Mouse (Mus musculus): Measurements from ENCODE around the gene Foxj1. TPM values are rescaled to one million over a fixed set of nuclear protein-coding genes. Genes with fewer than 3 reads are reported as not detected.

The Foxj1 gene
- total RNA-seq, 4 experiments from 2014 or later = not detected

GRCm38 (mm10) chr11:116306126-116306982 is 28.8 kb downstream of the Foxj1 start:
- peak; percentile 82 to 84 for DNase-seq (ENCODE audit: low spot score in 2 of 2)

- DNase-seq (ENCODE audit: low spot score in 2 of 2) = no peak
Observed at GRCm38 (mm10) chr11:116305423-116305822, 29.8 kb downstream of the Foxj1 start.

GRCm38 (mm10) chr11:116298621-116299020 is 36.6 kb downstream of the Foxj1 start:
- DNase-seq (ENCODE audit: low spot score in 2 of 2) = no peak

- DNase-seq (ENCODE audit: low spot score in 2 of 2) = no peak
Observed at GRCm38 (mm10) chr11:116298221-116298620, 37.0 kb downstream of the Foxj1 start.

- no peak for DNase-seq (ENCODE audit: low spot score in 2 of 2)
Observed at GRCm38 (mm10) chr11:116297017-116297416, 38.2 kb downstream of the Foxj1 start.

- DNase-seq (ENCODE audit: low spot score in 2 of 2) = peak in 1 of 2 experiments; percentile 44
Observed at GRCm38 (mm10) chr11:116296191-116296734, 38.9 kb downstream of the Foxj1 start.

- DNase-seq (ENCODE audit: low spot score in 2 of 2) = no peak
Observed at GRCm38 (mm10) chr11:116294319-116294718, 40.9 kb downstream of the Foxj1 start.

GRCm38 (mm10) chr11:116293538-116294137 is 41.6 kb downstream of the Foxj1 start:
- DNase-seq (ENCODE audit: low spot score in 2 of 2) = no peak

GRCm38 (mm10) chr11:116292401-116292800 is 42.8 kb downstream of the Foxj1 start:
- no peak for DNase-seq (ENCODE audit: low spot score in 2 of 2)

- DNase-seq (ENCODE audit: low spot score in 2 of 2) = no peak
Observed at GRCm38 (mm10) chr11:116290556-116290955, 44.6 kb downstream of the Foxj1 start.

GRCm38 (mm10) chr11:116287351-116287750 is 47.8 kb downstream of the Foxj1 start:
- DNase-seq (ENCODE audit: low spot score in 2 of 2) = no peak

GRCm38 (mm10) chr11:116285770-116286191 is 49.4 kb downstream of the Foxj1 start:
- no peak for DNase-seq (ENCODE audit: low spot score in 2 of 2)

GRCm38 (mm10) chr11:116283982-116284381 is 51.2 kb downstream of the Foxj1 start:
- DNase-seq (ENCODE audit: low spot score in 2 of 2) = no peak

- no peak for DNase-seq (ENCODE audit: low spot score in 2 of 2)
Observed at GRCm38 (mm10) chr11:116282912-116283521, 52.2 kb downstream of the Foxj1 start.

GRCm38 (mm10) chr11:116282089-116282488 is 53.1 kb downstream of the Foxj1 start:
- DNase-seq (ENCODE audit: low spot score in 2 of 2) = no peak

- DNase-seq (ENCODE audit: low spot score in 2 of 2) = no peak
Observed at GRCm38 (mm10) chr11:116281671-116282070, 53.5 kb downstream of the Foxj1 start.

GRCm38 (mm10) chr11:116280751-116281663 is 54.2 kb downstream of the Foxj1 start, which contains the start of gene Galr2:
Galr2 (plus strand) TSS chr11:116280939.
- DNase-seq (ENCODE audit: low spot score in 2 of 2) = no peak
